Mouse (Mus musculus) layer of hippocampus, adult 11-12 months (tissue): Measurements from ENCODE around the gene Exosc5.
A peak's percentile ranks its signal among the peaks of the same experiment; 100 is the strongest.

Experiments
- DNase-seq: peaks from one replicate; pipeline ENCODE4 v3.0.0; 2022; ENCODE audit warnings: low spot score

Exosc5 gene

GRCm38 (mm10) chr7:25706578-25707170, 47.7 kb downstream of the Exosc5 start:
- no peak for DNase-seq

GRCm38 (mm10) chr7:25707581-25708292, 48.8 kb downstream of the Exosc5 start:
- no peak for DNase-seq

- peak; percentile 67 for DNase-seq
Measured at GRCm38 (mm10) chr7:25709961-25710360, 51.0 kb downstream of the Exosc5 start.

- DNase-seq = no peak
Measured at GRCm38 (mm10) chr7:25710519-25711130, 51.7 kb downstream of the Exosc5 start.

- DNase-seq = no peak
Measured at GRCm38 (mm10) chr7:25711165-25711564, 52.2 kb downstream of the Exosc5 start.

GRCm38 (mm10) chr7:25711731-25712197, 52.8 kb downstream of the Exosc5 start:
- no peak for DNase-seq

GRCm38 (mm10) chr7:25712801-25713200, 53.8 kb downstream of the Exosc5 start:
- no peak for DNase-seq

GRCm38 (mm10) chr7:25714581-25714980, 55.6 kb downstream of the Exosc5 start:
- DNase-seq = no peak

GRCm38 (mm10) chr7:25715731-25716271, 56.8 kb downstream of the Exosc5 start:
- no peak for DNase-seq

GRCm38 (mm10) chr7:25717478-25717877, 58.5 kb downstream of the Exosc5 start:
- no peak for DNase-seq

GRCm38 (mm10) chr7:25718788-25719417, 59.9 kb downstream of the Exosc5 start, which contains the start of gene Ccdc97:
Gene Ccdc97 (minus strand): TSS chr7:25719088.
- DNase-seq = peak; percentile 96

GRCm38 (mm10) chr7:25719761-25720610, 61.0 kb downstream of the Exosc5 start:
- peak; percentile 88 for DNase-seq

GRCm38 (mm10) chr7:25720760-25721159, 61.8 kb downstream of the Exosc5 start:
- no peak for DNase-seq
